Mouse (Mus musculus) heart, adult 2 months (tissue): ENCODE data around the gene Mid1ip1.
A peak's percentile ranks its signal among the peaks of the same experiment; 100 is the strongest.

Source experiments
- CTCF ChIP-seq: fragments of 200-600 bp; IDR thresholded peaks from 2 replicates; pipeline ENCODE4 v1.8.1; 2022; ENCODE audit warnings: antibody characterized with exemption, mild to moderate bottlenecking, moderate library complexity
- POLR2A ChIP-seq: fragments of 200-500 bp; IDR thresholded peaks from 2 replicates; pipeline ENCODE4 v1.6.1; 2011; ENCODE audit warnings: mild to moderate bottlenecking, low read depth, low read length, control low read depth; ENCODE audit not compliant: insufficient read depth

- TF ChIP-seq POLR2A (peak; percentile 17; the same call in 1 of the 2 replicates), CTCF (peak; percentile 50)
Measured at GRCm38 (mm10) chrX:10718838-10719539, 4.2 kb downstream of the Mid1ip1 start.
